Mouse (Mus musculus): ENCODE data around the gene Armh3.

The Armh3 gene

DNA sequence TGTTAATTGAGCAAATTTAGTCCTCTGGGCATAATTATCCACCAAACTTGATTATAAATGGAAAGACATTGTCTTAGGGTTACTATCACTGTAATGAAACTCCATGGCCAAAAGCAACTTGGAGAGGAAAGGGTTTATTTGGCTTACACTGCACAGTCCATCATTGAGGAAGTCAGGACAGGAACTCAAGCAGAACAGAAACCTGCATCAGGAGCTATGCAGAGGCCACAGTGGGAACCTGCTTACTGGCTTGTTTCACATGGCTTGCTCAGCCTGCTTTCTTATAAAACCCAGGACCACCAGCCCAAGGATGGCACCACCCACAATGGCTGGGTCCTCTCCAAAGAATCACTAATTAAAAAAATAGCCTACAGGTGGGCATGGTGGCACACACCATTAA, 13.9 kb downstream of the Armh3 start:
- DNase-seq, result peak in 1 of 2 experiments; percentile 8

DNA sequence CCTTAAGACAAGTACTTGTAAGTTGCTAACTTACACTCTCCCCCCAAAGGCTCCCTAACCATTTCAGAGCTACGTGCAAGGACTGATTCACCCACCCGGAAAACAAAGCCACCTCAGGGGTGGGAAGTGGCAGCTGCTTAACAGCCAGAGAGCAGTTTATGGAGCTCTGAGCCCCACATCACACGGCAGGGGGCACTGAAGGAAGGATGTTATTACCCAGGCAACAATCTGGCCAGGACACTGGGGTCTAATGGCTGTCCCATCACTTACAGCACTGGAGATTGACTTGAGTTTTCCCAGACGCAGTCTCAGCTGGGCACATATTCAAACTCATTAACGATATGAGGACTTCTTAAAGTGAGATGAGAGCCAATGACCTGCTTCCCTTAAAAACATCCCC, 37.5 kb downstream of the Armh3 start:
- peak in 1 of 2 experiments; percentile 9 for DNase-seq

DNA sequence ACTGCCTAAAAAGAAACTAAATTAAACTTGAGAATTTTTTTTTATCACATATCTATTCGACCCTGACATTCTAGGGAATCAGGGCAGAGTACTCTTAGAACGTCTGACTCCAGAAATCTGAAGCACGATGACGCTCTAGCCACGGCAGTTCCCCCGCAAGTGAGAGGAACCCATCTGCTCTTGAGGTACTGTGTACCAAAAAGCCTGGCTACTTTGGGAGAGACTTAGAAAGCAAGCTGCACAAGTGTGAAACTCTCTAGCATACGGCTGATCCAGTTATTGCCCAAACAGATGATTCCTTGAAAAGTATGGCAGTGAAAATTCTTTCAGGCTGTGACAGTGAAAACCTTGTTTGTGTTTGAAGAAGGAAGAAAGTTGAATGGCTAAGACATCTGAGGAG, 41.6 kb downstream of the Armh3 start:
- no peak for DNase-seq

DNA sequence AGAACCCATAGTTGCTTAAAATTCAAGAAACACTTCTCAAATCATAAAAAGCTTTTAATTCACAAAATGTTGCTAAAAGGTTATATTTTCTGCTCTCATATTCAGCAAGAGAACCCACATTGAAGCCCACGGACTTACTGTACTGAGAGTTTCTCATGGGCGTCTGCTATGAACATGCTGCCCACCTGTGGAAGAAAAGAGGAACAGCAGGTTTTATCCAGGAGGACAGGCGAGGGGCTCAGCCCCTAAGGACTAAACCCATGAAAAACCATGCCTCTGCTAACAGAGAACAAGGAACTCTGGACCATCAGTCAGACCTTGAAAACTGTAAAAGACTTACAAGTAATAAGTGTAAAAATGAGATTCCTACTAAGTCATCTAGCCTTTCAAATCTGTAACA, 45.0 kb downstream of the Armh3 start:
- DNase-seq, result peak; percentile 24 to 36

DNA sequence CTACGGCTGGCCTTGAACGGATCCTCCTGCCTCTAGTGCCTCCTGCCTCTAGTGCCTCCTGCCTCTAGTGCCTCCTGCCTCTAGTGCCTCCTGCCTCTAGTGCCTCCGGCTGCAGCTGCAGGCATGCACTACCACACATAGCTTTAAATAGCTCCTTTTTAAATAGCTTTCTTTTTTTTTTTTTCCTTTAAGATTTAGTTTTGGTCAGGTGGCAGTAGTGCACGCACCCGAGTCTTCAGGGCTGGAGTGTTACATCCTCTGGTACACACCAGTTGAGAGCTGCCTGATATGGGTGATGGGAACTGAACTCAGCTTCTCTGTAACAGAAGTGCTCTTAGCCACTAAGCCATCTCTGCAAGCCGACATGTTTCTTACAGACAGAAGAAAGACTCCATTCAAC, 49.1 kb downstream of the Armh3 start:
- no peak for DNase-seq

DNA sequence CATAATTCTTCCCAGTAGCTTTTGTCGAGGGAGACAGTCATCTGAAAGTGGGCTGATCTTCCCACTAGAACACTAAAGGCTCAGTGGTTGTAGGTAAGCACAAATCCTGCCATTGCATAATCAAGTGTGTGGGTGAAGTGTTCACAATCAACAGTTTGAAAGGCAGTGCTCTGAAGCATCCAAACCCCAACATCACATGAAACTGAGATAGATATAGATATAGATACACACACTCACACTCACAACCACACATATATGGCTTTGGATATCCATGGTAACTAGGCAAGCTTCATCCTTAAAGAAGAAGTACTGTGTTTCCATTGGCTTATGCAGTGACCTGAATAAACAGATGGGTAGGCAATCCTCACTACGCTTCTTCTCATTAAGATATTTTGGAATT, 50.5 kb downstream of the Armh3 start:
- DNase-seq, result no peak

DNA sequence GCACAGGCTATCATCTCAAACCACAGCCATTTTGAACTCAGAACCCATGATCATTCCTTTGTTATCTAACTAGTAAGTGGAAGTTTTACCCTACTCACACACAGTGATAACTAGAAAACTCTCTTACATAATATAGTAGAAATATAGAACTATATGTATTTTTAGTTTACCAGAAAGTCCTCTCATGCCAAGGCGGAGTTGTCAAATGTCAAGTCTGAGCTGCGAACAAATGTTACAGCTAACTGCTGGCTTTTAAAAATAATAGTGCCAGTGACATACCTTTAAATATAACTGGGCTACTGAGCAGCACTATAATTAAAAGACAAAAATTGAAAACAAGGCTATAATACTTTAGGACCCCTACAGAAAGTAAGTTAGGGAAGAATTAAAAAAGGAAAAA, 51.0 kb downstream of the Armh3 start:
- no peak for DNase-seq

DNA sequence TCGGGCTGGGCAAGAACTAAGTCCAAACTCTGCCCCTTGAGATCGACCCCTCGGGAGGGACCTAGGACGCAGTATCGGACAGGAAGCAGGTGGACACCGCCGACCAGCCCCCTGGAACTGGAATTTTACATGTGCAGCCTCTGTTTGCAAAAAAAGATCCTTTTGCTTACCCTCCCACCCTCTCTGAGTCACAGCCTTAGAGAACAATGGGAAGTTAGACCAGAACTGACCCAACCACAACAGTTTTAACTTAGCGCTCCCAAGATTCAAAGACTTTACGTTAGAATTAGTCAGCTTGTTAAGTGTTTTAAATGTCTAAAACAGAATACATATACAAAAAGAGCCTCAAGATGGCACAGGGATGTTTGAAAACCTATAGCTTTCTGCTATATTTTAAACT, 51.7 kb downstream of the Armh3 start:
- DNase-seq, result no peak

DNA sequence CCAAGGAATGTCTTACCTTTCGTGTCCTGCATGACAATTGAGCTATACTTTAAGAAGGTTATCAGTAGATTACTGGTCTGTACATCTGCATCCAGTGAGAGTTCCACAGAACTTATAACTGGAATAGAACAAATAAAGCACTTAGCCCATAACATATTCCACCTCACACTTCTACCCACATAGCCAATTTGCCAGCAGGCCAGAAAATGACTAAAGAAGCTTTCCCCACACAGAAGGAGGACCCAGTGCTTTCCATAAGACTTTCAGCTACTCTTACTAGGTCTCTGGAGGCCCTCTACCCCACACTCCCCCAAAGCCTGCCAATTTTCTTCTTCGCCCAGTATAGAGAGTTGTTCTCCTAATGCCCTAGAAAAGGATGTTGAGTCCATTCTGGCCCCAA, 52.3 kb downstream of the Armh3 start:
- DNase-seq, result no peak

DNA sequence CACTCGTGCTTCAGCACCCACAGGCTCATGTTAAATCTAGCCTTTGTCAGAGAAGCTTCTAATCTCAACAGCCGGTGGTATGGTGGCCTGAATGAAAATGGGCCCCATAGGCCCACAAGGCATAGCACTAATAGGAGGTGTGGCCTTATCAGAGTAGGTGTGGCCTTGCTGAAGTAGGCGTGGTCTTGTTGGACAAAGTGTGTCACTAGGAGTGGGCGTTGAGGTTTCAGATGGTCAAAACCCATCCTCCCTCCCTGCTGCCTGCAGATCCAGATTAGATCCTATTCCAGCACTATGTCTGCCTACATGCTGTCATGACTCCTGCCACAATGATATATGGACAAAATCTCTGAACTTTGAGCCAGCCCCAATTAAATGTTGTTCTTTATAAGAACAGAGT, 54.5 kb downstream of the Armh3 start:
- DNase-seq, result peak in 1 of 2 experiments; percentile 16

DNA sequence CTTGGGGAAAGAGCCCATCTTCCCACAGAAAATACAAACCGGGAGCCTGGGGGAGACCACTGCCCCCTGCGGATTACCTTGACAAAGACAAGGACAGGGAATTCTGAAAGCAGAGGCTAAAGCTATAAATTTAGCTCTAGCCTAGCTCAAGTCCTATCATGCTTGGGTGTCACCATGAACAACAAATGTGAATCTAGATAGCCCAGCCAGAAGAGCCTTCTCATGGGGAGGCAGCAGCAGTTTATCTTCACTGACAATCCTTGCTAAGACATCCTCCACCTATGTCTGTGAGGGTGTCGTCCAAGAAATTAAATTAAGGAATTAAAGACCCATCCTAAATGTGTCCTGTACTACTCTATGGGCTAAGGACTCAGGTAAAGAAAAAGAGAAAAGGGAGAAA, 60.2 kb downstream of the Armh3 start:
- DNase-seq, result no peak

DNA sequence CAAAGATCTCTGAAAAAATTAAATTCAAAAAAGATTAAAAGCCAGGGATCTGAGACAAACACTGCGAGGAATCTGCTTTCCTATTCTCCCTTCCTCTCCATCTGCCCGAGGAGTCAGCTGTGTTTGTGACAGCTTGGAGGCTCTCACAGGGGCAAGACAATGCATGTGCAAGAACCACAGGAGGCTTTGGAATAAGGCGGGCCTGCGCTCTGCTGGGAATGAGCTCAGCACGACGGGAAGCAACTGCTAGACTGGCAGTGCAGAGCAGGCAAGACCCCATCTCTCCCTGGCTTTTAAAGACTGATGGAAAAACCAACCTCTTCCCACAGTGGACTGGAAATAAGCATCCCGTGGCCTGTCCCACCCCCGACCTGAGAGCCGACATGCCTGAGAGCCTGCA, 60.8 kb downstream of the Armh3 start:
- DNase-seq, result peak in 1 of 2 experiments; percentile 7

DNA sequence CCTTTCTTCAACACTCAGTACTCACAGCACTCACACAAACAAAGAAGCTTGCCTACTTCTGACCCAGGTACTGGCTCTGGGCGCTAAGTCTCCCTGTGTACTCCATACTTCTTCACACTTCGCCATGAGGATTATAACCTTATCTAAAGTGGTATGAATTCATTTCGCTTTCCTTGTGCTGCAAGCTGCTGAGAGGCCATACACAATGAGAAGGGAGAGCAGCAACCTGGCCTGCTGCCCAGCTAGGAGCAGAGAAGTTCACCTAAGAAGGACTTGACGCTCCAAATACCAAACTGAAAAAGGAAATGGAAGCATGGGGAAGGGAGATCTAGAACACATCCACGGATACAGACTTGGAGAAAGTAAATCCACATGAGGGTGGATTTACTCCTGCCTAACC, 71.1 kb downstream of the Armh3 start:
- DNase-seq, result no peak

DNA sequence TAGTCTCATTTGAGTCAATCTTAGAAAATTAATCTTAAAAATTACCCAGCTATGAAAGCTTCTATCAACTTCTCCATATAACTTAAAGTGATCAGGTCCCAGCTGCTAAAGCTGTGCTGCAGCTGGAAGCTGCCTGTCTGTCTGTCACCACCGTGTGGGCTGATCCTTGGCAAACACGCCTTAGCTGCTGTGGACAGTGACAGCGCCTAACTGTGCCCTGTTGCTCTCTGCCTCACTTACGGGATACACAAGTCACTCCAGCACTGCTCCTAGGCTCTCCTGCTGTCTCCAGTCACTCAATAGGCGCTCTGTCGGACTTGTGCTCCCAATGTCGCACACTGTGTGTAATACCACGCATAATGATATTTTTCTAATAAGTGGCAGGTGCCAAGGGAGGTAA, 71.9 kb downstream of the Armh3 start:
- DNase-seq, result no peak

DNA sequence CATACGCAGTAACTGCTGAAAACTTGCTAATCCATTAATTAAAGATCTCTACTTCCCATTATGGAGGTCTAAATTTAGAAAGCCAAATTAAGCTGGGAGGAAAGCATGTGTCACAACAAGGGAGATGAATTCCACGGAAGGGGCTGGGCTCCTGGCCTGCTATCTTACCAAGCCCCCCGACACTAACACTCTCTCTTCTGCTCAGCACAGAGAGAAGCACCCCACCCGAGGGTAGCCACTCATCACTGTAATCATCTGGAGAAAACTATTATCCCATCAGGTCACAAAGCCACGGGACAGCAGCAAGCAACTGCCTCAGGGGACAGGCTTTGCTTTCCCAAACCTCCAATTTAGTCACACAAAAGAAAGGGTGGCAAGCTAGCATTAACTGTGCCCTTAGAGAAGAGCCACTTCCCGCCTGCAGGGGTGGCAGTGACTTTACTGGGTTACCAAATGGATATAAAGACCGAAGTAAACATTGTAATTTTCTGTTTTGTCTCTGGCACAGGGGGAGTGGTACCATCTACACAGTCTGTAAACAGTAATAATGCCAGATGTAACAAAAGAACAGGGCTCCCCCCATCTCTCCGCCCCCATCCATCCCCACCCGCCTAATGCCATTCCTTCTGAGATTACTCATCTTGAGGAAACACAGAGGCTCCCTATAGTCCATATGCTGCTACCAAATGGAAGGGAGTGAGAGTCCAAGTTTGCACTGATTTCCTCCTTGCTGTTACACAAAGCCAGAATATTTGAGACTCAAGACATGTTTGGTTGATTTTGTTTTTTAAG, 77.8 kb downstream of the Armh3 start:
- no peak for DNase-seq

DNA sequence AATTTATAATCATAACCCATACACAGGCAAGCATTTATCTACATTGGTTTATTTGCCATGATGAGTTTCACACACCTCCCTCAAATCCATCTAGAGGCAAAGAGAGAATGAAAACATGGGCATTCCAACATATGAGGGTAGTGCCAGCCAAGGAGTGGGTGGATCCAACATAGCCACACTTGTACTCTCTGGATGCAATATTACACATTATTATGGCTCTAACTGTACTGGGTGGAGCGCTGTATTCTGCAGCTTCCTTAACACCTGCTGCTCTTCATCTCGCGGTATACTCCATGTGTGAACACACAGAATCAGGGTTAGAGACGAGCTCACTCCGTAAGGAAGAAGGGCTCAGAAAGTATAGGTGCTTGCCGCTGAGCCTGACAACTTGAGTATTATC, 79.9 kb downstream of the Armh3 start:
- DNase-seq, result no peak

DNA sequence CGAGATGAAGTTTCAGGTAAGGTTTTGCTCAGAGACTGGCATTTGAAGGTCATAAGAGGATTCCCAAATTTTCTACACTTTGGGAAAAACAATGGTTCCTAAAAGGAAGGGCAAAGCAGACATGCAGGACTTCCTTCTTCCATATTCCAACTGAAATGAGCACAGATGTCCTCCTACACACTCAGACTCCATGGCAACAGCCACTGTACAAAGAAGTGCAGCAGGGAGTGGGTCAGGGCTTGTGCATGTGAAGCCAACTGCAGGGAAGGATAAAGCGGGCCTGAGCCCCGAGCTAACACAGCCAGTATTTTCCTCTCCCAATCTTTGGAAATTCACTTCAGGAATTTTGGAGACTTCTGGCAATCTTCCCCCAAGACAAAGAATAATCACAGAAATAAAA, 80.4 kb downstream of the Armh3 start:
- DNase-seq, result peak in 1 of 2 experiments; percentile 7

DNA sequence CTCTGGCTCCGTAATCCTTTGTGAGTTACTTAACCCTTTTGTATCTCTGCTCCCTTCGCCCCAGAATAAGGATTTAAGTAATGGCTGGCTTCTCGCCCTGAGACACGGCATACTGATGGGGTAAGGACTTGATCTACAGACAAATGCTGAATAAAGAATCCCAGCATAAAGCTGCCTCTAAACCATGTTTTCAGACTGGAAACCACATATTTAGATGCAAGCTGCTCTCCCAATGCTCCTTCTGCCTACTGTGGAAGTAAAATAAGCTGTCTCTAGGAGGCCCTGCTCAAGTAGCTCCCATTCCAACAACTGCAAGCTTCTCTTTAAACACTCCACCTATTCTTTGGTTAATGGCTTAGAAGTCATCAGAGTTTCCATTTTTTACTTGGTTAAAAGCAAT, 81.8 kb downstream of the Armh3 start:
- DNase-seq, result no peak

DNA sequence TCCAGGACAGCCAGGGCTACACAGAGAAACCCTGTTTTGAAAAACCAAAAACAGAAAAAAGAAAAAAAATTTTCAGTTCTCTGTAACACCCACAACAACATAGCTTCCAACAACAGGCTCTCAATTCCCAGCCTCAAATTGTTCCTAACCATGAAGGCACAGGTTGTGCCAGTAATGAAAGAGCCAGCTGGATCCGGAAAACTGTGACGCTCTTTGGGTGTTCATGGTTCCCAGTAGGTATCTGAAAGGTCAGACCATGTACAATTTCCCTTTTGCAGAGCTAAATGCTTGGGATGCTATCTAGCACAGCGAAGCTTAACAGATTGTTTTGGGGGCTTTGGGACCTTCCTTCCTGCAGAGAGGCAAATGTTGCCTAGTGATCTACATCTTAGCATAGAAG, 82.3 kb downstream of the Armh3 start:
- no peak for DNase-seq

DNA sequence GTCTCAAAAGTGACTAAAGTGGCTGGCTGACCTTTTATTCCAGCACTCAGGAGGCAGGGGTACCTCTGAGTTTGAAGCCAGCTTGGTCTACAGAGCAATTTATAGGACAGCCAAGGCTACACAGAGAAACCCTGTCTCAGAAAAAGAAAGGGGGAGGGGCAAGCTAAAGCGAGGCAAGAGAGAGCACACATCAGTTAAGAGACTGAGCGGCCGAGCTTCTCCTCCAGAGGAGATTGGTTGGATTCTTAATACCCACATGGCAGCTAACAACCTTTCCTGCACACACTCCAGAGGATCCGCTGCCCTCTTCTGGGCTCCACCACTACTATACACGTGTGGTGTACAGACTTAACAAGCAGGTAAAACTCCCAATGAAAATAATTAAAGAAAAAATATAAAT, 85.3 kb downstream of the Armh3 start:
- no peak for DNase-seq

DNA sequence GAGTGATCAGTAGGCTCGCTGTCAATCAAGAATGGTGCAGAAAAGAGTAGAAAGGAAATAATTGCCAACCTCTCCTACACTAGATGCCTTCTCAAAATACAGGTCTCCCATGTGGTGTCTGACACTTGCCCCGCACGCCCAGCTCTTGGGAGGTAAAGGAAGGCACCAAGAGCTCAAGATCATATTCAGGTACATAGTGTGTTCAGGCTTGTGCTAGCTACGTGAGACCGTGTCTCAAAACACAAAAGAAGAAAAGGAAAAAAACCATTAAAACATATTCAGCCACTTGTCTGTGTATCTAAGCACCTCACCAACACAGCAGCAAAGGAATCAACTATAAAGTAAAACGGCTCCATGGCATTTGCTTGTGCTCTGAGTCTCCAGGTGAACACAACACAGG, 85.9 kb downstream of the Armh3 start:
- DNase-seq, result no peak

DNA sequence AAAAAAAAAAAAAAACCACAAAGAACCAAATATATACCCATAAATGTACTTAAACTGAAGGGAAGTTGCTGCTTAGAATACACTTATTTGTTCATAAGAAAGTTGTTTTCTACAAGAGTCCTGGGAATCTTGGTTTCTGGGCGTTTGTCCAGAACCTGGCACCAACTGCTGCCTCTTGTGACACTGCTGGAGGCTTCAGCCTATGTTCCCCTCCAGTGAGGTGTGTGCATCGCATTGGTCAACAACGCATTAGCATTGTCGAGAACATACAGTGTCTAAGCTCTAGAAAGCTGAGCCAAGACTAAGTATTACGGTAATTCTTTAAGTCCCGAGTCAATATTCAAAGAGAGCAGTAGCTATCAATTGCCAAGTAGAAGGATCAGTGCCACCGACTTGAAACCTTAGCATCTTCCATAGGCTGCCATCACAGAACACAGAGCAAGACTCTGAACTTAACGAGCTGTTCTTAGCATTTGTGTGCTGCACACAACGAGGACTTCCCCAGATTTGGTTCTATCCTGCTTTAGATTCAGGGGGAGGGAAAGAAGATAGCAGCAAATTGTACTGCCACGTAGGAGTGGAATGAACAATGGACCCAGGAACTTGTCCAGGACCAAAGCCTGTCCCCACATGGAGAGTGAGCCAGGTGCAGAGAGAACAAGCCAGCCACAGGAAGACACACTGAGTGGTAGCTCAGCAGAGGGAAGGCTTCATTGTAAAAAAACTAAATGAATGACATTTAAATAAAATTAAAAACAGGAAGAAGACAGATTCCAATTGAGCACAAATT, 86.9 kb downstream of the Armh3 start:
- DNase-seq, result no peak

DNA sequence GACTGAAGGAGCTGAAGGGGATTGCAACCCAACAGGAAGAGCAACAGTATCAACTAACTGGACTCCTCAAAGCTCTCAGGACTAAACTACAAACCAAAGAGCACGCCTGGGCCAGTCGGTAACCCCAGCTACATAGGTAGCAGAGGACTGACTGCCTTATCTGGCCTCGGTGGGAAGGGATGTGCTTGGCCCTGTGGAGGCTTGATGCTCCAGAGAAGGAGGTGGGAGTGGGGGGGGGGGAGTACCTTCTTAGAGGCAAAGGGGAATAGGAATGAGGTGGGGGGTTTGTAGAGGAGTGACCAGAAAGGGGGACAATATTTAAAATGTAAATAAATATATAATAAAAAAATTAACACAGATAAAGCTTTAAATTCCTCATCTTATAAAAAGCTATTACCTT, 90.0 kb downstream of the Armh3 start:
- no peak for DNase-seq

DNA sequence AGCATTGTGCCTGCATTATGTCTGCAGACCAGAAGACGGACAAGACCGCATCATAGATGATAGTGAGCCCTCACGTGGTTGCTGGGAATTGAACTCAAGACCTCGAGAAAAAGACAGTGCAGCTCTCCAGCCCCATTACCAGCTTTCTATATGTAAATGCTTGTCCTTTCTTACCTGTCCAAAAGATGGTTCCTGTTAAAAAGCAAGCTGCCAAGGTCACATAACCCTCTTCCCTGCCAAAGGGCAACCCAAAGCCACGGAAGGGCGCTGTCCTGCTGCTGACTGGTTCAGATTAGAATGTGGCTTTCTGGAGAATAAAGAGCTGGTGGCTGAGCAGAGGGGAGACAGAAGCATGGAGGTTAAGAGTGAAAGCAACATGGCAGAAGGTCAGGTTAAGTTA, 90.9 kb downstream of the Armh3 start:
- no peak for DNase-seq

DNA sequence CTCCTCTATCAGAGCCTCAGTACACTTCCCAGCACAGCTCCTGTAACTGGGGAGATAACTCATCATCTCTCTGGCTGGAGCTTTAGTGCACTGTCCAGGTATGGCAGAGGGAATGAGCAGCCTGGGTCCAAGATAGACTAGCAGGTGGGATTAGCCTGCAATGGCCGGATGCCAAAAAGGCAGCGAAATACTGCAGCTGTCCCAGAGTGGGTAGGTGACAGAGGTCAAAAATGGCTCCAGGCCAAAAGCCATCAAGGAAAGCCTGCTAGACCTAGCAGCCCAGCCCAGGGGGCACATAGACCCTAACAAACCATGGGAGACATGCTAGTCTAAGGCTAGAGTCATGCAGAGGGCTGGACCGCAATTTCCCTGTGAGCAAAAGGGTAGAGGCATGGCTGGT, 94.4 kb downstream of the Armh3 start:
- peak in 1 of 2 experiments; percentile 24 for DNase-seq
